Mouse (Mus musculus): Measurements from ENCODE around the gene Cs. TPM values are rescaled to one million over a fixed set of nuclear protein-coding genes. Genes with fewer than 3 reads are reported as not detected.

Cs gene
- polyA plus RNA-seq, 1 experiment from 2014 or later: 167 TPM

DNA sequence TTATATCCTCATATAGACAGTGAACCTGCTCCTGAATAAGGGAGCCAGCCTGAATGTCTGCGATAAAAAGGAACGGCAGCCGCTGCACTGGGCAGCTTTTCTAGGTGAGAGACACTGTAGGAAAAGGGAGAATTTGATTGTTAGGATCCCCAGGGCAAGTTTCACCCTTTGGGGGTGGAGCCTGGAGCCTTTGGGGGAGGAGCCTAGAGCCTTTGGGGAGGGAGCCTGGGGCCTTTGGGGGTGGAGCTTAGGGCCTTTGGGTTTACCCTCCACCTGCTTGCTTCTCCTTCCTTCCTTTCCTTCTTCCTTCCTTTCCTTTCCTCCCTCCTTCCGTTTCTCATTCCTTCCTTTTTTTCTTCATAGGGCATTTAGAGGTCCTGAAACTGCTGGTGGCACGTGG lies 43.0 kb downstream of the Cs start:
- Histone ChIP-seq H3K4me3 (replicated peaks; ENCODE audit: low read depth, low read length) (no peak overlapping the region), H3K36me3 (ENCODE audit: insufficient read depth, low read length) (peaks cover 57% of the 10 kb centered on the region), H3K27ac (no peak overlapping the region), H3K27me3 (ENCODE audit: insufficient read depth, low read length) (no peaks in the 10 kb centered on the region), H3K9me3 (replicated peaks; ENCODE audit: low read length) (no peaks in the 10 kb centered on the region), H3K9ac (ENCODE audit: low read depth, low read length) (no peak overlapping the region), H3K4me1 (replicated peaks; ENCODE audit: insufficient read depth, low read length) (peaks cover 6% of the 10 kb centered on the region; the same call in 1 of the 2 replicates), H3K4me2 (ENCODE audit: low read length) (no peak overlapping the region)
- no peak for TF ChIP-seq CTCF (IDR thresholded peaks at IDR 0.05; ENCODE audit: low read depth)
- WGBS: 95% methylated on average over 5 of the region's 5 CpGs
- DNase-seq (ENCODE audit: low spot score): peak; percentile 55
- ATAC-seq (replicated peaks; ENCODE audit: low FRiP score, low read depth): no peak

DNA sequence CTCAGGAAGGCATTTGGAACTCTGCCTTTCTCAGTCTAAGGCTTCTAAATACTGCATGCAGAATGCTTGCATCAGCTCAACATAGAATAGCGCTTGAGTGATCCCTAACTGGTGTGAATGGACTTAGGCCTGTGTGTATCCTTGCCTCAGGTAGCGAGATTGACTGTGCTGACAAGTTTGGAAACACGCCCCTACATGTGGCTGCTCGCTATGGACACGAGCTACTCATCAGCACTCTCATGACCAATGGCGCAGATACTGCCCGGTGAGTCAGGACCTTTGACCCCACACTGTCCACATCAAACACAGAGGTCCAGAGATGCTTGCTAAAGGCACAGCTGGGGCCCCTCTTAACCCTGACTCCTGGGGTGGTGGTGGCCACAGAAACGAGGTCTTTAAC lies 44.9 kb downstream of the Cs start:
- H3K4me3 ChIP-seq (replicated peaks; ENCODE audit: low read depth, low read length): no peak overlapping the region
- ATAC-seq (replicated peaks; ENCODE audit: low FRiP score, low read depth) (0 out of 2 replicates have a peak, but pooled peaks have one; percentile 22), DNase-seq (ENCODE audit: low spot score) (no peak)
- no peaks in the 10 kb centered on the region for H3K27me3 ChIP-seq (ENCODE audit: insufficient read depth, low read length)
- no peaks in the 10 kb centered on the region for H3K9me3 ChIP-seq (replicated peaks; ENCODE audit: low read length)
- H3K27ac ChIP-seq: no peak overlapping the region
- TF ChIP-seq CTCF (IDR thresholded peaks at IDR 0.05; ENCODE audit: low read depth): no peak
- H3K9ac ChIP-seq (ENCODE audit: low read depth, low read length): no peak overlapping the region
- H3K36me3 ChIP-seq (ENCODE audit: insufficient read depth, low read length): peaks cover 74% of the 10 kb centered on the region
- peaks cover 6% of the 10 kb centered on the region; the same call in 1 of the 2 replicates for H3K4me1 ChIP-seq (replicated peaks; ENCODE audit: insufficient read depth, low read length)
- H3K4me2 ChIP-seq (ENCODE audit: low read length): no peak overlapping the region
- WGBS: 81% methylated on average over 8 of the region's 8 CpGs

DNA sequence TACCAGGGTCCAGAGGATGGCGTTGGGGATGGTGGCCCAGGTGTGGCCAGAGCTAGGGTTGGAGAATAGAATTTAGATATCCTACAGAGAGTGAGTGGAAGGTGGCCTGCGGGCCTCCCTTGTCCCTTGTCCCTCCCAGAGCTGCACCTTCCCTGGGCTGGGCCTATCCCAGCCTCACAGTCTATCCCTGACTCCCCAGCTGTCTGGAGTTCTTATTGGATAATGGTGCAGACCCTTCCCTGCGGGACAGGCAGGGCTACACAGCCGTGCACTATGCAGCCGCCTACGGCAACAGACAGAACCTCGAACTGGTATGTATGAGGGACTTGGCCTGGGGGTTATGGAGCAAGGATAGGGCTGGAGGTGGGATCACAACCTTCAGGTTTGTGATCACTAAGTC lies 48.4 kb downstream of the Cs start:
- Histone ChIP-seq H3K9ac (ENCODE audit: low read depth, low read length) (no peak overlapping the region), H3K4me2 (ENCODE audit: low read length) (no peak overlapping the region), H3K27me3 (ENCODE audit: insufficient read depth, low read length) (no peaks in the 10 kb centered on the region), H3K4me3 (replicated peaks; ENCODE audit: low read depth, low read length) (no peak overlapping the region), H3K27ac (no peak overlapping the region), H3K9me3 (replicated peaks; ENCODE audit: low read length) (no peaks in the 10 kb centered on the region), H3K36me3 (ENCODE audit: insufficient read depth, low read length) (peaks cover 87% of the 10 kb centered on the region), H3K4me1 (replicated peaks; ENCODE audit: insufficient read depth, low read length) (no peaks in the 10 kb centered on the region)
- DNase-seq (ENCODE audit: low spot score) (no peak), ATAC-seq (replicated peaks; ENCODE audit: low FRiP score, low read depth) (no peak)
- TF ChIP-seq CTCF (IDR thresholded peaks at IDR 0.05; ENCODE audit: low read depth): no peak
- 95% methylated on average over 7 of the region's 7 CpGs for WGBS

DNA sequence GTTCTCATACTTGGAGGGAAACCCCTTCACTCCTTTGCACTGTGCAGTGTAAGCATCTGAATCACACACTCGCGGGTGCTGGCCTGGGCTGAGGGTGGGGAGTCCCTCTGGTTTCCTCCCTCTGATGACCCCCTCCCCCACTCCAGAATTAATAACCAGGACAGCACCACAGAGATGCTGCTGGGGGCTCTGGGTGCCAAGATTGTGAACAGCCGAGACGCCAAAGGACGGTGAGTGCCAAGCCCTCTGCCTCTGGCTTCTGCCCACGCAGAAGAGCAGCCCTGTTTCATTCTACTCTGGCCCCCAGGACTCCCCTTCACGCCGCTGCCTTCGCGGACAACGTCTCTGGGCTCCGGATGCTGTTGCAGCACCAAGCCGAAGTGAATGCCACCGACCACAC lies 51.4 kb downstream of the Cs start:
- H3K4me1 ChIP-seq (replicated peaks; ENCODE audit: insufficient read depth, low read length): no peaks in the 10 kb centered on the region
- no peak for ATAC-seq (replicated peaks; ENCODE audit: low FRiP score, low read depth)
- WGBS: 85% methylated on average over 14 of the region's 14 CpGs

DNA sequence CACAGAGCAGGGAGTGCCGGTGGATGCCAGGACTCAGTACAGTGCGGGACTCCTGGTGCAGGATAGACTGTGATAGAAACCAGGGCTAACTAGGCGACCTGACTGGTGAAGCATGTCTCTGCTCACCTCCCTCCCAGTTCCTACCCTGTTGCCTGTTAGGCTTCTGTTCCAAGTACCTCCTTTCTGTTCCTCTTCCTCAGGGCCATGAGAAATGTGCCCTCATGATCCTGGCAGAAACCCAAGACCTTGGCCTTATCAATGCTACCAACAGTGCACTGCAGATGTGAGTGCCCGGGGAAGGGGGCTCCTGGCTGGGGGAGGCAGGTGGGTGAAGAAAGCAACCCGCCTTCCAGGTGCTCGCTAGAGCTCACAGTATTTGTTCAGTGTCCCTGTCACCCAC lies 52.0 kb downstream of the Cs start:
- no peak for DNase-seq (ENCODE audit: low spot score)
- no peak for ATAC-seq (replicated peaks; ENCODE audit: low FRiP score, low read depth)
- H3K4me2 ChIP-seq (ENCODE audit: low read length): no peak overlapping the region
- no peak overlapping the region for H3K4me3 ChIP-seq (replicated peaks; ENCODE audit: low read depth, low read length)
- no peak for TF ChIP-seq CTCF (IDR thresholded peaks at IDR 0.05; ENCODE audit: low read depth)
- 80% methylated on average over 6 of the region's 6 CpGs for WGBS
- H3K27ac ChIP-seq: no peak overlapping the region
- H3K27me3 ChIP-seq (ENCODE audit: insufficient read depth, low read length): no peaks in the 10 kb centered on the region
- no peaks in the 10 kb centered on the region for H3K4me1 ChIP-seq (replicated peaks; ENCODE audit: insufficient read depth, low read length)
- H3K9ac ChIP-seq (ENCODE audit: low read depth, low read length): no peak overlapping the region
- H3K36me3 ChIP-seq (ENCODE audit: insufficient read depth, low read length): peaks cover 83% of the 10 kb centered on the region
- H3K9me3 ChIP-seq (replicated peaks; ENCODE audit: low read length): no peaks in the 10 kb centered on the region

More for the DNA sequence above, 51.4 kb downstream of the Cs start:
- Histone ChIP-seq H3K27me3 (ENCODE audit: insufficient read depth, low read length) (no peaks in the 10 kb centered on the region), H3K9me3 (replicated peaks; ENCODE audit: low read length) (no peaks in the 10 kb centered on the region), H3K4me2 (ENCODE audit: low read length) (no peak overlapping the region), H3K9ac (ENCODE audit: low read depth, low read length) (no peak overlapping the region), H3K4me3 (replicated peaks; ENCODE audit: low read depth, low read length) (no peak overlapping the region), H3K27ac (no peak overlapping the region), H3K36me3 (ENCODE audit: insufficient read depth, low read length) (peaks cover 90% of the 10 kb centered on the region)
- TF ChIP-seq CTCF (IDR thresholded peaks at IDR 0.05; ENCODE audit: low read depth): no peak
- DNase-seq (ENCODE audit: low spot score): no peak

DNA sequence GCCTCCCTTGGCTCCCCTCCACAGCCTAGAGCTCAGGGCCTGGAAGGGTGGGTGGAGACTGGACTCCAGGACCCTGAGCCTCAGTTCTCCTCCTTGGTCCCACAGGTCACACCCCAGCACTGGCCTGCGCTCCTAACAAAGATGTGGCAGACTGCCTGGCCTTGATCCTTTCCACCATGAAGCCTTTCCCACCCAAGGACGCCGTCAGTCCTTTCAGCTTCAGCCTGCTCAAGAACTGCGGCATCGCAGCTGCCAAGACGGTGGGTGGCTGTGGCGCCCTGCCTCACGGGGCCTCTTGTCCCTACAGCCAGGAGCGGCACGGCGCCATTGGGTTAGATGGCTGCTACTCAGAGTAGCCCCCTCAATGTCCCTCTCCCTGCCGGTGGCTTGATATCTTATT lies 52.8 kb downstream of the Cs start:
- ATAC-seq (replicated peaks; ENCODE audit: low FRiP score, low read depth): no peak

DNA sequence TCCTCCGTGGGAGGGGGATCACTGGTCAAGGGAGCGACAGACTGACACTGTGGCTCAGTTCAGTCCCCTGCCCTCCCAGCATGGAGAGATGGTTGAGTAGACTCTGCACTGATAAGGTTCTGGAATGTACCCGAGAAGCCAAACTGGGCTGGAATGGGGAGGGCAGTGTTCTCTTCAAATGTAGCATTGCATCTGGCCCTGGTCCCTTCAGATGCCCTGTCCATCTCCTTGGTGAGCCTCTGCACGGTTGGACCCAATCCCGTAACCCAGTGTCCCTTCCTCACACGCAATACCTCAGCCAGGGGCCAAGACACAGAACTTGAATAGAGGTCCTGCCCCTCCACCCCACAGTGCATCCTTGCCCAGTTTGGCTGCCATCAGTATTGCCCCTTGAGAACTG lies 54.3 kb downstream of the Cs start:
- Histone ChIP-seq H3K27me3 (ENCODE audit: insufficient read depth, low read length) (no peaks in the 10 kb centered on the region), H3K36me3 (ENCODE audit: insufficient read depth, low read length) (peaks cover 67% of the 10 kb centered on the region), H3K9me3 (replicated peaks; ENCODE audit: low read length) (no peaks in the 10 kb centered on the region), H3K4me3 (replicated peaks; ENCODE audit: low read depth, low read length) (no peak overlapping the region), H3K27ac (no peak overlapping the region), H3K9ac (ENCODE audit: low read depth, low read length) (no peak overlapping the region), H3K4me1 (replicated peaks; ENCODE audit: insufficient read depth, low read length) (no peaks in the 10 kb centered on the region), H3K4me2 (ENCODE audit: low read length) (no peak overlapping the region)
- no peak for ATAC-seq (replicated peaks; ENCODE audit: low FRiP score, low read depth)
- WGBS: 72% methylated on average over 6 of the region's 6 CpGs
- no peak for TF ChIP-seq CTCF (IDR thresholded peaks at IDR 0.05; ENCODE audit: low read depth)
- no peak for DNase-seq (ENCODE audit: low spot score)

More for the DNA sequence above, 52.8 kb downstream of the Cs start:
- WGBS: 91% methylated on average over 12 of the region's 12 CpGs
- Histone ChIP-seq H3K9ac (ENCODE audit: low read depth, low read length) (no peak overlapping the region), H3K27ac (no peak overlapping the region), H3K27me3 (ENCODE audit: insufficient read depth, low read length) (no peaks in the 10 kb centered on the region), H3K9me3 (replicated peaks; ENCODE audit: low read length) (no peaks in the 10 kb centered on the region), H3K4me2 (ENCODE audit: low read length) (no peak overlapping the region), H3K4me1 (replicated peaks; ENCODE audit: insufficient read depth, low read length) (no peaks in the 10 kb centered on the region), H3K4me3 (replicated peaks; ENCODE audit: low read depth, low read length) (no peak overlapping the region), H3K36me3 (ENCODE audit: insufficient read depth, low read length) (peaks cover 77% of the 10 kb centered on the region)
- no peak for TF ChIP-seq CTCF (IDR thresholded peaks at IDR 0.05; ENCODE audit: low read depth)
- no peak for DNase-seq (ENCODE audit: low spot score)
